Comparison of ENCODE assay signal across 8 mouse cellular contexts in genomic region chr3:67463450-67464372, GRCm38 (mm10). TPM values are rescaled to one million over a fixed set of nuclear protein-coding genes. Genes with fewer than 3 reads are reported as not detected.
DNase-seq lines count a peak whose midpoint lies in the region; ATAC-seq lines count a peak whose summit lies in the region.

TSS of gene Lxn (minus strand) at chr3:67463926.

- peak within 1 kb of the TSS; percentile 81 for H3K4me2 ChIP-seq in hindbrain, embryonic 11.5 days (replicated peaks; ENCODE audit: low read depth, low read length)
- peak within 1 kb of the TSS; percentile 80 for H3K4me2 ChIP-seq in lung, embryonic 16.5 days (ENCODE audit: low read depth, low read length)

- H3K36me3 ChIP-seq in hindbrain, embryonic 11.5 days (ENCODE audit: control insufficient read depth, insufficient read depth, low read length), result no peaks in the 10 kb centered on the region
- peaks cover 25% of the 10 kb centered on the region for H3K36me3 ChIP-seq in lung, embryonic 16.5 days (ENCODE audit: control insufficient read depth, insufficient read depth, low read length)

- WGBS in hindbrain, embryonic 11.5 days, result 2% methylated on average over 43 of the region's 43 CpGs
- under 1% methylated on average over 42 of the region's 43 CpGs for WGBS in lung, embryonic 16.5 days

- peak within 1 kb of the TSS; percentile 56 for H3K4me3 ChIP-seq in hindbrain, embryonic 11.5 days (ENCODE audit: low read depth, low read length)
- peak within 1 kb of the TSS; percentile 62 for H3K4me3 ChIP-seq in lung, embryonic 16.5 days (ENCODE audit: low read length)

- H3K9me3 ChIP-seq in hindbrain, embryonic 11.5 days (ENCODE audit: control insufficient read depth, low read length), result no peaks in the 10 kb centered on the region
- no peaks in the 10 kb centered on the region for H3K9me3 ChIP-seq in lung, embryonic 16.5 days (ENCODE audit: control insufficient read depth, low read length)

- H3K4me1 ChIP-seq in hindbrain, embryonic 11.5 days (replicated peaks; ENCODE audit: control insufficient read depth, insufficient read depth, low read length), result no peaks in the 10 kb centered on the region
- H3K4me1 ChIP-seq in lung, embryonic 16.5 days (replicated peaks; ENCODE audit: control insufficient read depth, insufficient read depth, low read length), result peaks cover 4% of the 10 kb centered on the region; the same call in 1 of the 2 replicates

- no peaks in the 10 kb centered on the region for H3K27me3 ChIP-seq in hindbrain, embryonic 11.5 days (ENCODE audit: control insufficient read depth, insufficient read depth, low read length)
- no peaks in the 10 kb centered on the region for H3K27me3 ChIP-seq in lung, embryonic 16.5 days (ENCODE audit: control insufficient read depth, insufficient read depth, low read depth, low read length)

- peak; percentile 83 for DNase-seq in NIH3T3 (ENCODE audit: low read depth)
- peak; percentile 56 to 68 for DNase-seq in cerebellum, postnatal 14 days
- DNase-seq in frontal cortex, postnatal 14 days (ENCODE audit: low spot score in 2 of 2), result peak; percentile 31 to 62
- DNase-seq in hindbrain, embryonic 11.5 days (ENCODE audit: low spot score), result peak; percentile 66
- peak; percentile 30 for DNase-seq in layer of hippocampus, adult 9-11 months
- peak; percentile 68 for DNase-seq in ovary, adult 18-20 months (ENCODE audit: low spot score)
- peak; percentile 9 to 27 for DNase-seq in thymus, postnatal 10 days (ENCODE audit: low spot score in 2 of 2)

- peak within 1 kb of the TSS; percentile 36; the same call in 1 of the 2 replicates for H3K27ac ChIP-seq in hindbrain, embryonic 11.5 days (ENCODE audit: low read depth, low read length)
- peak within 1 kb of the TSS; percentile 92 for H3K27ac ChIP-seq in lung, embryonic 16.5 days (ENCODE audit: low read length)

- H3K9ac ChIP-seq in hindbrain, embryonic 11.5 days (ENCODE audit: low read depth, low read length), result peak within 1 kb of the TSS; percentile 42
- H3K9ac ChIP-seq in lung, embryonic 16.5 days (ENCODE audit: low read length), result peak within 1 kb of the TSS; percentile 74

- ATAC-seq in hindbrain, embryonic 11.5 days (ENCODE audit: low FRiP score), result peak; percentile 89
- peak; percentile 94 for ATAC-seq in lung, embryonic 16.5 days (ENCODE audit: low read depth)

RNA-seq across cellular contexts. Expression of gene Lxn, which starts in this region (rescaled TPM):
- polyA plus RNA-seq in hindbrain, embryonic 11.5 days (2014; fragmentation: Nextera tagmentation; extraction: Ambion mirVana), result 82.7 and 88.8 TPM in 2 replicates
- 185 and 190 TPM in 2 replicates for polyA plus RNA-seq in lung, embryonic 16.5 days (2015; fragmentation: Nextera tagmentation; extraction: Ambion mirVana)

Comparison
In these comparisons a context has a peak if more than half of its experiments do, and no peak if none do; other contexts are left out.
1. Peak in every context shown above with its lines: DNase-seq, ATAC-seq, H3K4me3 ChIP-seq and H3K27ac ChIP-seq.
2. DNase-seq: peak in every context shown above with its lines; median percentile 83 in NIH3T3; 68 in ovary, adult 18-20 months; 66 in hindbrain, embryonic 11.5 days; 62 in cerebellum, postnatal 14 days; 46 in frontal cortex, postnatal 14 days; 30 in layer of hippocampus, adult 9-11 months; 18 in thymus, postnatal 10 days.